Mouse (Mus musculus): Measurements from ENCODE around the gene Rpl23a. TPM values are rescaled to one million over a fixed set of nuclear protein-coding genes. Genes with fewer than 3 reads are reported as not detected.

The Rpl23a gene
- polyA plus RNA-seq, 1 experiment from 2014 or later: 1,007 TPM

DNA sequence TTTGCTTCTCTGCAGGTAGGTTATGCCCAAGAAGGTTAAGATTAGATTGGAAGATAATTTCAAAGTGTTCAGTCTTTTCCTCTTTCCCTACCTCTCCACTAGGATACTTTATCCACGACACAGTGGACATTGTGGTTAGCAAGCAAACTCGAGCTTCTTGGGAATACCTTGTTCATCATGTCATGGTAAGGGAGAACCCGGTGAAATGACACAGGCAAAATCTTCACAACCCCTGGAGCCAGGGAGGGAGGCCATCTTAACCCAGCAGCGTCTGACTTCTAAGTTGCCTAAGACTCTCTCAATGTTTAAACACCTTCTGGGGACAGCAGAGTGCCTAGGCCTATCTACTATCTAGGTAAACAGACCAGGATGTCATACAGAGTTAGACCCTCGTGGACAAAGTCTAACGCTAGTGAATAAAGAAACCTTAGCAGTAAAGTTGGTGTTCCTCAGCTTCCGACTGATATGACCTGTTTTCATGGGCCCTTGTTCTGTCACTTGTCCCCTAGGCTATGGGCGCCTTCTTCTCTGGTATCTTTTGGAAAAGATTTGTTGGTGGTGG lies 3.9 kb downstream of the Rpl23a start:
- H3K9me3 ChIP-seq: no peaks in the 10 kb centered on the region
- 31% methylated on average over 8 of the region's 8 CpGs for WGBS
- H3K27ac ChIP-seq: no peak overlapping the region
- H3K36me3 ChIP-seq: peaks cover 42% of the 10 kb centered on the region
- H3K4me1 ChIP-seq (replicated peaks): peaks cover 70% of the 10 kb centered on the region
- no peak for DNase-seq (ENCODE audit: low spot score)
- H3K4me3 ChIP-seq: peak overlapping the region; percentile 62
- H3K27me3 ChIP-seq (ENCODE audit: insufficient read depth, poor library complexity, severe bottlenecking): no peaks in the 10 kb centered on the region

DNA sequence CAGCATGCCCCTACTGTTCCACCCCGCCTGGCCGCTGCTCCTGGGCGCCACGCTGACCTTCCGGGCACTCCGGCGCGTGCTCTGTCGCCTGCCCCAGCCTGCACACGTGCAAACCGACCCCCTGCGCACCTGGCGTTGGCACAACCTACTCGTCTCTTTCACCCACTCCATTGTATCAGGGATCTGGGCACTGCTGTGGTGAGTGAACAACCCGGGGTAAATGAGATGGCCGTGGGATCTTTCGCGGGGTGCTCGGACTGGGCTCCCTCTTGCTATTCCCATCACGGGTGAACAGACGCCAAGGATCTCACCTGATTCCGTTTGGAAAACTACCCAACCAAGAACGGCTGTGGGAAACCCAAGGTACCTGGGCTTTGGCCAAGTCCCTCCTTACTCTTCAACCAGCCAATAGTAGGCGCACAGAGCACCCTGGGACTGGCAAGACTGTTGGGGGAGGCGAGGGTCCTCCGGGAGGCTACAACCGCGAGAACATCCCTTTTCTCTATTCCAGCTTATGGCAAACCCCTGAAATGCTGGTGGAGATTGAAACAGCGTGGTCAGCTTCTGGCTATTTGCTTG lies 4.4 kb downstream of the Rpl23a start:
- WGBS: under 1% methylated on average over 29 of the region's 29 CpGs
- Histone ChIP-seq H3K4me1 (replicated peaks) (peaks cover 66% of the 10 kb centered on the region), H3K27ac (peak overlapping the region; percentile 93), H3K36me3 (peaks cover 42% of the 10 kb centered on the region), H3K4me3 (peak overlapping the region; percentile 62), H3K9me3 (no peaks in the 10 kb centered on the region), H3K27me3 (ENCODE audit: insufficient read depth, poor library complexity, severe bottlenecking) (no peaks in the 10 kb centered on the region)
- peak; percentile 58 for DNase-seq (ENCODE audit: low spot score)

DNA sequence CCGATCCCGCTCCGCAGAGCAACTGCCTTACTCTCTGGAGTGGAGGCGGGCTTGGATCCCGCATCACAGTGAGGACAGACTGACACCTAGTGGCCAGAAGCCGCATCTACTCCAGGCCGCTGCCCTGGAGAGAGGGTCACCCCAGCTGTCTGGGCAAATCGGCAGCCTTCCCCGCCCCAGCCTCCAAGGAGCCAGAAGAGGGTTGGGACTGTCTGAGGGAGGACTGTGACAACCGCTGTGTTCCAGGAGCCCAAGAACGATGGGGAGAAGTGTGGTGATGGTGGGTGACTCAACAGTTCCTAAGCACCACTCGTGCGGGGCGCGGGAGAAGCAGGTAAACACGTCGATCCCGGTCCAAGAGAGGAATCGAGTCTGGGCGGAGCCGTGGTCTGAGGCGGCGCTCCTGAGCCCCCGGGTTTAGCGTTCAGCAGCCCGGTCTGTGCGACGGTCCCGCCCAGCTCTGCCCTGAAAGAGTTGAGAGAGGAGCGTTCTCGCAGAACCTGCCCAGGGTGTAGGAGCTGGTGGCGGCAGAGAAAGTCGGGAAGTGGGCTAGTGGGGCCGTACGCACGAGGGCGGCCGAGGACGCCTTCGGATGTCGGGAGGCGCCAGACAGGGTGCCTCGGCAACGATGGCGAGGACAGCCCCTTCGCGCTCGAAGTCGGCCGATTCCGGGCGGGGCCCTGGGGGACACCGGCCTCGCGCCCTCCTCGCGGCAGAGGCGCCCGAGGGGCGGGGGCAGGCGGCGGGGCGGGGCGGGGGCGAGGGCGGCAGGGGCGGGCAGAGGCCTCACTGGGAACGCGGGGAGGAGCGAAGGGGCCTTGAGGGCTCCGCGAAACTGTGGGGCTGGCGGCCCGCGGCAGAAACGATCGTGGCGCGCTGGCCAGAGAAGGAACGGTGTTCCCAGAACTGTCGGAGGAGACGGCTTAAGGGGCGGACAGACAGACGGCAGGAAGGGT lies 5.2 kb downstream of the Rpl23a start:
- DNase-seq (ENCODE audit: low spot score): peak; percentile 96
- under 1% methylated on average over 82 of the region's 84 CpGs for WGBS
- peak overlapping the region; percentile 93 for H3K27ac ChIP-seq
- peaks cover 42% of the 10 kb centered on the region for H3K36me3 ChIP-seq
- H3K27me3 ChIP-seq (ENCODE audit: insufficient read depth, poor library complexity, severe bottlenecking): no peaks in the 10 kb centered on the region
- no peaks in the 10 kb centered on the region for H3K9me3 ChIP-seq
- H3K4me3 ChIP-seq: peak overlapping the region; percentile 62
- peaks cover 62% of the 10 kb centered on the region for H3K4me1 ChIP-seq (replicated peaks)

DNA sequence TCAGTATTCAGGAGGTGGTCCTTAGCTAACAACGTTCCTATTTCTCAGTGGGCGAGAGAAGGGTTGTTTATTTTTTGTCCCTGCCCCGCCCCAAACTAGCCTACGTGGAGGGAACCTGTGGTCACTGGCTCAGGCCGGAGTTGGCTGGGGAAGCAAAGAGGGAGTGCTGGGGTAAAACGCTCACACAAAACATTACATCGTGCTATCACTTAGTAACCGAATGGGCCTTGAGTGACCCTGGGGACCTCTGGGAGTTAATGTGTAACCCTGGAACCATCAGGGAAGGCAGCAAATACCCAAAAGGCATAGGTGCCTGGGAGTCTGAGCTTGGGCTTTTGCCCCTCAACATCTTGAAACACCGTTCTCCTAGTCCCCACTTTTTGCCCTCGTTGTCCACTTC lies 5.9 kb downstream of the Rpl23a start:
- peaks cover 62% of the 10 kb centered on the region for H3K4me1 ChIP-seq (replicated peaks)
- 1% methylated on average over 10 of the region's 10 CpGs for WGBS
- DNase-seq (ENCODE audit: low spot score): no peak
- H3K9me3 ChIP-seq: no peaks in the 10 kb centered on the region
- peaks cover 40% of the 10 kb centered on the region for H3K36me3 ChIP-seq
- peak overlapping the region; percentile 62 for H3K4me3 ChIP-seq
- H3K27ac ChIP-seq: peak overlapping the region; percentile 93
- H3K27me3 ChIP-seq (ENCODE audit: insufficient read depth, poor library complexity, severe bottlenecking): no peaks in the 10 kb centered on the region

DNA sequence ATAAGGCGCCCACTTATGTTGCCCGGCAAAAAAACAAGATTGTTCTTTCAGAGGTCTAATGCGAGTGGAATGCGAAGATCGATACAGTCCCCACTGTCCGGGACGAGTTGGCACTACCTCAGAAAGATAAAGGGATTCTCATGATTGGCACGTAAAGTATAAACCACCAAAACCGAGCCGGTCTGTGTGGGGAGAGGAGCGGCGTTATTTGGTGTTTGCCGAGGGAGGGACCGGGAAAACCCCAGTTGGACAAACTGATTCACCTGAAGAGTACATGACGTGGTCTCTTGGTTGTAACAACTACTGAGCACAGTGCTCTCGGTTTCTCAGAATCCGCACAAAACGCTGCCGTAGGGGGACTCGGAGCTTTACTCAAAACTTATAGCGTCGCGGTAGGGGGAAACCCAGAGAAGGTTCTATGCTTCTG lies 6.5 kb downstream of the Rpl23a start:
- no peaks in the 10 kb centered on the region for H3K9me3 ChIP-seq
- no peaks in the 10 kb centered on the region for H3K27me3 ChIP-seq (ENCODE audit: insufficient read depth, poor library complexity, severe bottlenecking)
- H3K36me3 ChIP-seq: peaks cover 35% of the 10 kb centered on the region
- H3K4me3 ChIP-seq: peak overlapping the region; percentile 62
- no peak for DNase-seq (ENCODE audit: low spot score)
- H3K27ac ChIP-seq: peak overlapping the region; percentile 93
- peaks cover 57% of the 10 kb centered on the region for H3K4me1 ChIP-seq (replicated peaks)
- WGBS: 1% methylated on average over 23 of the region's 23 CpGs

DNA sequence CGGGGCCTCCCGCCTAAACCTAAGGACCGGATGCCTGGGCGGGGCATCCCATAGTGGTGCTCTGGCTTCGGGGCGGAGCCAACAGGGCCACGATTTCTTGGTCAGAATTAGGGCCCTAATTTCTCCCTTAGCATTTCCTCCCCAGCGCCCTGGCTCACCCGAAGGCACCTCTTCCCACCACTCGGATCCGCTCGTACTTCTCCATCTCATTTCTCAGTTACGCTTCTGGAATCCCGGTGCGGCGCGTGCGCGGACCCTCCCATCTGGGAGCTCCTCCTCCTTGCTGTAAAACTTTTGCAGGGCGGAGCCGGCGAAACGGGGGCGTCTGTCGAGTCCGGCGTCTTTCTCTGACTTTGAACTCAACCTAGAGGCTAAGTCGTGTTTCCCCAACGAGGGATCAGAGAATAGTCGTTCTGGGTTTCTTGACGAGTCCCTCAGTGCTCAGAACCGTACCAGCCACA lies 7.0 kb downstream of the Rpl23a start, which contains the start of the genes Nek8 and Tlcd1:
Gene Nek8, minus strand, starts transcription at position 274 of the 461 bp plus-strand sequence.
Gene Tlcd1, plus strand, starts transcription at position 310 of the 461 bp plus-strand sequence.
- H3K4me3 ChIP-seq: peak within 1 kb of the TSS; percentile 62
- under 1% methylated on average over 32 of the region's 32 CpGs for WGBS
- H3K9me3 ChIP-seq: no peaks in the 10 kb centered on the region
- peak; percentile 91 for DNase-seq (ENCODE audit: low spot score)
- H3K27ac ChIP-seq: peak within 1 kb of the TSS; percentile 93
- H3K36me3 ChIP-seq: peaks cover 30% of the 10 kb centered on the region
- H3K4me1 ChIP-seq (replicated peaks): peaks cover 52% of the 10 kb centered on the region
- no peaks in the 10 kb centered on the region for H3K27me3 ChIP-seq (ENCODE audit: insufficient read depth, poor library complexity, severe bottlenecking)

DNA sequence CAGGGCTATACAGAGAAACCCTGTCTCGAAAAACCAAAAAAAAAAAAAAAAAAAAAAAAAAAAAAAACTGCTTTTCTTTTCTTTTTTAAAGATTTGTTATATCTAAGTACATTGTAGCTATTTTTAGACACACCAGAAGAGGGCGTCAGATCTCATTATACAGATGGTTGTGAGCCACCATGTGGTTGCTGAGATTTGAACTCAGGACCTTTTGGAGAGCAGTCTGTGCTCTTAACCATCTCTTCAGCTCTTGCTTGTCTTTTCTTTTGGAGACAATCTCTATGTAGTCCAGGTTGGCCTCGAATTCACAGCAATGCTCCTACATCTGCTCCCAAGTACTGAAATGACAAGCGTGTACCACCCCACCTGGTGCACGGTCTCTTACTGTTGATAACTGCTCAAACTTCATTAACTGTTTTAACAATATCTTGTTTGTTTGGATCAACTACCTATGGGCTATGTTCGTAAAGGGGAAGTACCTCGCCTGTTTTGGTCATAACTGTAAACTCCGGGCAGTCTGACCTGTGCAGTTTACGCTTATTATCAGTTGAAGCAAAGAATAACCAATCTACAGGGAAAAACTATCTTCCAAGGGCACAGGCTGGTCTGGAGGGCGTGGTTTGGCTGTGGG lies 7.5 kb downstream of the Rpl23a start:
- peaks cover 29% of the 10 kb centered on the region for H3K36me3 ChIP-seq
- WGBS: 11% methylated on average over 10 of the region's 10 CpGs
- H3K9me3 ChIP-seq: no peaks in the 10 kb centered on the region
- H3K27me3 ChIP-seq (ENCODE audit: insufficient read depth, poor library complexity, severe bottlenecking): no peaks in the 10 kb centered on the region
- peak overlapping the region; percentile 93 for H3K27ac ChIP-seq
- peak overlapping the region; percentile 62 for H3K4me3 ChIP-seq
- DNase-seq (ENCODE audit: low spot score): no peak
- H3K4me1 ChIP-seq (replicated peaks): peaks cover 48% of the 10 kb centered on the region

DNA sequence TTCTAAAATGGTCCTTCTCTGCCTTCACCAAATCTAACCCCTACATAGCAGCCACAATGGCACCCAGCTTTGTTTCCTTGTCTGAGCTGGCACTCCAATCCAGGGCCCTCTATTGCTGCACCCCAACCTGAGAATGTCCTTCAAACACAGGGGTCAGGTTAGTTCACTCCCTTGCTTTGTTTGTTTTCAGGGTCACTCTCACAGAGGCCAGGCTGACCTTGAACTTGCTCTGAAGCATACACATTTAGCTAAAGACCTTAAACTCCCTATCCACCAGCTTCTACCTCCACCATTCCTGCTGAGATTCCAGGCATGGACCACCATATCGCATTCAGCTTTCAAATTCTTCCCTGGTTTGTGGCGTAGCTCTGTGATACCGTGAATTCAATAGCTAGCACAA lies 8.9 kb downstream of the Rpl23a start:
- H3K4me1 ChIP-seq (replicated peaks): peaks cover 34% of the 10 kb centered on the region
- WGBS: 93% methylated on average over 3 of the region's 3 CpGs
- H3K4me3 ChIP-seq: no peak overlapping the region
- no peak overlapping the region for H3K27ac ChIP-seq
- no peaks in the 10 kb centered on the region for H3K27me3 ChIP-seq (ENCODE audit: insufficient read depth, poor library complexity, severe bottlenecking)
- peaks cover 20% of the 10 kb centered on the region for H3K36me3 ChIP-seq
- H3K9me3 ChIP-seq: no peaks in the 10 kb centered on the region
- no peak for DNase-seq (ENCODE audit: low spot score)

DNA sequence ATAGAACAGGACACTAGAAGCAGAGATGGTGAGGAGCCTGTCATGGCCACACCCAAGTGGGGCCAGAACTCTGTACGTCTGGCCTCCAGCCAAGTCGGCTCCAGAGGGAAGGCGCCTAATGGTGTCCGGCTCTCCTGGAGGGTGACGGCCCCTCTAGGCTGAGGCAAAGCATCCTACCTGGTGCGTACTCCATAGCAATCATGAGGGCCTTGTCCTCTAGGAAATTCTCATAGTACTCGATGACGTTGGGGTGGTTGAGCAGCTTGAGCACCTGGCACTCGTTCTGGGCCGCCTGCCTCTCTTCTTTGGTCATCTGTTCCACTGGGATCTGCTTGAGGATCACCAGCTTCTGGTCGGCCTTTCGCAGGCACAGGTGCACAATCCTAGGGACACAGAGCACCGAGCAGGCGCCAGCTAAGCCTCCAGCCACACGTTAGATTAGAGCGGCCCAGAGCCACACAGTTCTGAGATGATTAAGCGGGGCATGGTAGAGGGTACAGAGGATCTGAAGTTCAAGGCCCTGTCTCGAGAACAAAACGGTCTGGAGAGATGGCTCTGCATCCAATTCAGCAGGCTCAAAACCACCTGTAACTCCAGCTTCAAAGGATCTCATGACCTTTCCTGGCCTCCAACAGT lies 10.5 kb downstream of the Rpl23a start:
- no peak for DNase-seq (ENCODE audit: low spot score)
- WGBS: 88% methylated on average over 19 of the region's 19 CpGs
- Histone ChIP-seq H3K36me3 (peaks cover 9% of the 10 kb centered on the region), H3K9me3 (no peaks in the 10 kb centered on the region), H3K4me1 (replicated peaks) (peaks cover 22% of the 10 kb centered on the region), H3K27me3 (ENCODE audit: insufficient read depth, poor library complexity, severe bottlenecking) (0 out of 2 replicates have a peak, but pooled peaks cover 1% of the 10 kb centered on the region), H3K27ac (no peak overlapping the region), H3K4me3 (no peak overlapping the region)

DNA sequence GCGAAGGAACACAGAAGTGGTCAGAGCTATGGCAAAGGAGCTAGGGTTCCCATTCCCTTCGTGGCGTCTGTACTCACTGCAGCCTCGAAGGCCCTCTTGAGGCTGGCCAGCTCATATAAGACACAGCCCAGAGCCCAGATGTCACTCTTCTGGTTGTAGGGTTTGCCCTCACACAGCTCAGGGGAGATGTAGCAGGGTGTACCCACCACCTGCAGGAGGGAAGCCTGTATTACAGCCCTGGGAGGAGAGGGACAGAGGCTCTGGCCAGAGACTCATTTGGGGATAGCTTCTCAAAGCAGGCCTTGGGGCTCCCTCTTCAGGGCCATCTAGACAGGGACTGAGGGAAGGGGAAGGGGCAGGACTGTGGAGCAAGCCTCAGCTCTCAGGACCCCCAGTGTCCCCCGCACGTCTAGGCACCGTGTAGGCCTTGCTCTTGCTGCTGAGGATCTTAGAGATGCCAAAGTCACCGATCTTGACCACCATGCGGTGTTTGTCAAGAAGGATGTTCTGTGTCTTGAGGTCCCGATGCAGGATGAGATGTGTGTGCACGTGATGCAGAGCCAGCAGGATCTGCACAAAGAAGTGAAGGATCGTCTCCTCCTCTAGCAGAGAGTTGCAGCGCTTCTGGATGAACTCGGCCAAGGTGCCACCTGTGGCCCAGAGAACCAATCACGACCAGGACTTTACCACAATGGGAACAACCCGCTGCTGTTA lies 11.2 kb downstream of the Rpl23a start:
- Histone ChIP-seq H3K27ac (no peak overlapping the region), H3K4me3 (no peak overlapping the region), H3K27me3 (ENCODE audit: insufficient read depth, poor library complexity, severe bottlenecking) (peaks cover 8% of the 10 kb centered on the region), H3K9me3 (no peaks in the 10 kb centered on the region), H3K4me1 (replicated peaks) (peaks cover 15% of the 10 kb centered on the region), H3K36me3 (peaks cover 9% of the 10 kb centered on the region)
- 82% methylated on average over 16 of the region's 16 CpGs for WGBS
- DNase-seq (ENCODE audit: low spot score): no peak

DNA sequence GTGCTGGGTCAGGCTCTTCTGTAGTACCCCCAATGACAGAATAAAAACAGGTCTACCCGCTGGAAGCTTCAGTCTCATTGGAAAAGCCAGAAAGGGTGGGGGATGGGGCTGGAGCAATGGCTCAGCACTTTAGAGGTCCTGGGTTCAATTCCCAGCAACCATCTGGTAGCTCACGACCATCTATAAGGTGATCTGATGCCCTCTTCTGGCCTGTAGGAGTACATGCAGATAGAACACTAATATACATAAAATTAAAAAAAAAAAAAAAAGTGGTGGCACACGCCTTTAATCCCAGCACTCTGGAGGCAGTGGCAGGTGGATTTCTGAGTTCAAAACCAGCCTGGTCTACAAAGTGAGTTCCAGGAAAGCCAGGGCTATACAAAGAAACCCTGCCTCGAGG lies 12.1 kb downstream of the Rpl23a start:
- Histone ChIP-seq H3K4me1 (replicated peaks) (peaks cover 15% of the 10 kb centered on the region), H3K27me3 (ENCODE audit: insufficient read depth, poor library complexity, severe bottlenecking) (peaks cover 14% of the 10 kb centered on the region), H3K36me3 (peaks cover 9% of the 10 kb centered on the region), H3K4me3 (no peak overlapping the region), H3K9me3 (no peaks in the 10 kb centered on the region), H3K27ac (no peak overlapping the region)
- no peak for DNase-seq (ENCODE audit: low spot score)
- WGBS: 65% methylated on average over 4 of the region's 4 CpGs

Measured in hindbrain, embryonic 10.5 days (tissue).